Mouse (Mus musculus): ENCODE data around the gene Dhh.

Dhh gene

GRCm38 (mm10) chr15:98871916-98872888 lies 26.1 kb downstream of the Dhh start:
- DNase-seq (ENCODE audit: low spot score): peak; percentile 91

- no peak for DNase-seq (ENCODE audit: low spot score)
Measured at GRCm38 (mm10) chr15:98871070-98871915, 27.0 kb downstream of the Dhh start, which contains the start of gene Kmt2d. Gene Kmt2d (minus strand): TSS chr15:98871204.

GRCm38 (mm10) chr15:98870179-98871069 lies 27.9 kb downstream of the Dhh start:
- DNase-seq (ENCODE audit: low spot score): no peak

GRCm38 (mm10) chr15:98869342-98870178 lies 28.8 kb downstream of the Dhh start:
- no peak for DNase-seq (ENCODE audit: low spot score)

- DNase-seq (ENCODE audit: low spot score): no peak
Measured at GRCm38 (mm10) chr15:98868346-98869063, 29.8 kb downstream of the Dhh start.

- no peak for DNase-seq (ENCODE audit: low spot score)
Measured at GRCm38 (mm10) chr15:98867321-98867720, 31.0 kb downstream of the Dhh start.

GRCm38 (mm10) chr15:98866501-98866900 lies 31.8 kb downstream of the Dhh start:
- no peak for DNase-seq (ENCODE audit: low spot score)

GRCm38 (mm10) chr15:98865771-98866170 lies 32.6 kb downstream of the Dhh start:
- no peak for DNase-seq (ENCODE audit: low spot score)

GRCm38 (mm10) chr15:98864951-98865350 lies 33.4 kb downstream of the Dhh start:
- DNase-seq (ENCODE audit: low spot score): no peak

GRCm38 (mm10) chr15:98863451-98863958 lies 34.8 kb downstream of the Dhh start:
- no peak for DNase-seq (ENCODE audit: low spot score)

- no peak for DNase-seq (ENCODE audit: low spot score)
Measured at GRCm38 (mm10) chr15:98861701-98862410, 36.5 kb downstream of the Dhh start.

- DNase-seq (ENCODE audit: low spot score): no peak
Measured at GRCm38 (mm10) chr15:98860921-98861320, 37.4 kb downstream of the Dhh start.

GRCm38 (mm10) chr15:98859319-98860043 lies 38.9 kb downstream of the Dhh start:
- no peak for DNase-seq (ENCODE audit: low spot score)

GRCm38 (mm10) chr15:98854214-98854613 lies 44.1 kb downstream of the Dhh start:
- DNase-seq (ENCODE audit: low spot score): no peak

GRCm38 (mm10) chr15:98853161-98853937 lies 45.0 kb downstream of the Dhh start:
- DNase-seq (ENCODE audit: low spot score): peak; percentile 5

- no peak for DNase-seq (ENCODE audit: low spot score)
Measured at GRCm38 (mm10) chr15:98852733-98853132, 45.6 kb downstream of the Dhh start.

GRCm38 (mm10) chr15:98852071-98852470 lies 46.3 kb downstream of the Dhh start:
- DNase-seq (ENCODE audit: low spot score): peak; percentile 4

All from ovary, postnatal 36 days (tissue).